Mouse (Mus musculus) lung, adult 10 weeks (tissue): ENCODE data around the gene Fam107a. TPM values are rescaled to one million over a fixed set of nuclear protein-coding genes. Genes with fewer than 3 reads are reported as not detected.

ENCODE experiments used
- polyA plus RNA-seq: library from polyadenylated mRNA; stranded (reverse); fragments of 350-450 nt; fragmentation: Illumina TruSeq; extraction: RNeasy Lipid Tissue Mini Kit (QIAGEN cat#74804); gene quantifications from one replicate; pipeline ENCODE4 v1.2.3, GENCODE M21; 2014; ENCODE audit warnings: low read depth, low replicate concordance; ENCODE audit not compliant: insufficient read depth

Fam107a gene
- 7.4 TPM for polyA plus RNA-seq

GRCm38 (mm10) chr14:8317194-8318097, at the start of gene Fam107a:
Gene Fam107a, minus strand, starts transcription at chr14:8318023.

GRCm38 (mm10) chr14:8259166-8259565, 58.7 kb downstream of the Fam107a start, which contains the start of gene Acox2:
Gene Acox2, minus strand, starts transcription at chr14:8259353.

Other genes with a start within 250 kb of the Fam107a start
- 29.2 TPM for gene Rpp14, start 237.7 kb downstream of the Fam107a start, polyA plus RNA-seq
- 21.8 TPM for gene Pxk, start 219.8 kb downstream of the Fam107a start, polyA plus RNA-seq
- gene Pdhb, start 145.0 kb downstream of the Fam107a start, polyA plus RNA-seq = 77.2 TPM
- gene Kctd6, start 103.9 kb downstream of the Fam107a start, polyA plus RNA-seq = 9.8 TPM
- gene Acox2, start 58.7 kb downstream of the Fam107a start, polyA plus RNA-seq = 4.7 TPM
- gene Oit1, start 60.7 kb upstream of the Fam107a start, polyA plus RNA-seq = 2.7 TPM